Mouse (Mus musculus) hindbrain, embryonic 13.5 days (tissue): ENCODE data around the gene Abcg4. TPM values are rescaled to one million over a fixed set of nuclear protein-coding genes. Genes with fewer than 3 reads are reported as not detected.
A peak's percentile ranks its signal among the peaks of the same experiment; 100 is the strongest.

Experiments
- ATAC-seq: fragments of 200-750 bp; cut with Nextera tagmentation; 2 replicates; pipeline ENCODE4 v1.8.0; 2017; ENCODE audit warnings: moderate TSS enrichment; ENCODE audit not compliant: low FRiP score
- H3K27ac ChIP-seq: fragments of 300-500 bp; sonication (generic); 2 replicates; pipeline ENCODE4 v1.5.1; 2015; ENCODE audit warnings: inconsistent platforms, mild to moderate bottlenecking, moderate library complexity
- H3K27me3 ChIP-seq: fragments of 300-500 bp; sonication (generic); 2 replicates; pipeline ENCODE4 v1.6.1; 2015; ENCODE audit warnings: mild to moderate bottlenecking, inconsistent platforms
- H3K36me3 ChIP-seq: fragments of 300-500 bp; sonication (generic); 2 replicates; pipeline ENCODE4 v1.6.1; 2015; ENCODE audit warnings: mild to moderate bottlenecking, inconsistent platforms
- H3K4me1 ChIP-seq: fragments of 300-500 bp; sonication (generic); replicated peaks from 2 replicates; pipeline ENCODE4 v1.6.1; 2015; ENCODE audit warnings: inconsistent platforms
- H3K4me2 ChIP-seq: fragments of 300-500 bp; sonication (generic); 2 replicates; pipeline ENCODE4 v1.6.1; 2015; ENCODE audit warnings: inconsistent platforms, mild to moderate bottlenecking, moderate library complexity
- H3K4me3 ChIP-seq: fragments of 300-500 bp; sonication (generic); 2 replicates; pipeline ENCODE4 v1.5.1; 2015; ENCODE audit warnings: mild to moderate bottlenecking, inconsistent platforms
- H3K9ac ChIP-seq: fragments of 300-500 bp; sonication (generic); 2 replicates; pipeline ENCODE4 v1.6.1; 2015; ENCODE audit warnings: mild to moderate bottlenecking, inconsistent platforms
- H3K9me3 ChIP-seq: fragments of 300-500 bp; sonication (generic); 2 replicates; pipeline ENCODE4 v1.6.1; 2016; ENCODE audit warnings: inconsistent platforms
- WGBS: fragments of 180-500 bp; shearing (Covaris S2); methylation state at CpG from one replicate; pipeline ENCODE4 v1.1.7; 2015; 5-methylcytosine and 5-hydroxymethylcytosine counted together
- polyA plus RNA-seq: library from polyadenylated mRNA; unstranded; fragments of >200 nt; fragmentation: Nextera tagmentation; extraction: Ambion mirVana; gene quantifications from 2 replicates; pipeline ENCODE4 v1.2.1, GENCODE M21; 2015

The Abcg4 gene
- polyA plus RNA-seq, 1 experiment from 2014 or later, result 18.0 TPM

DNA sequence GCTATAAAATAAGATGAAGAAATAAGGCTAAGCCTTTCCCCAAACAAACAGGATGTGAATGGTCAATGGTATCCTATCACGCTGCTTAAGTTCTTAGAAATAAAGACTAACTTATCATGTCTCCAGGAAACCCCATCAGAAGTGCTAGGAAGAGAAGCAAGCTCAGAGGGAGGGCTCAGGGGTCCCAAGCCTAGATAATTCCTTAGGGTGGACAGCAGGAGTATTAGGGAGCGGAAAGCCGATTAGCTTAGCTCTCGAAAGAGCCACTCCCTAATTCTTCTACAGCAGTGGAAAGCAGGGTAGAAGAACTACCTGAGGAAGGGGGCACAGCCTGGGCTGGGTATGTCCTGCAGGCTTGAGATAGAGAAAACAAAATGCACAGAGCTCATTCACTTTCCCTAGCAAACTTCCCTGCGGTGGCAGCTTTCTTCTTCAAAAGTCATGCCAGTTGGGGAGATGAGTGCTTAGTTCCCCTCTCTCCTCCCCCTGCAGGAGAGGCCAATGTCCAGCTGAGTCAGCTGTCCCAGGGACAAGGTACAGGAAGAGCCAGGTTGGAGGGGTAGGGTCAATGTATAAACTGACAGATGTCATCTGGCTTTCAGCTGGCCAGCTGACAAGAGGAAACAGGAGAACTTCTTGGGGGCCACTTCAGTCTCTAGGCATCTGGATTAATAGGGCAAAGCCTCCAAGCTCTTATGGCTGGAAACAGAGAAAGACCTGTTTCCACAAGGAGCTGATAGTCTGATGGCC, 29.8 kb upstream of the Abcg4 start:
- peak overlapping the region; percentile 98 for H3K9ac ChIP-seq
- no peak for ATAC-seq
- peaks cover 47% of the 10 kb centered on the region for H3K4me1 ChIP-seq
- H3K9me3 ChIP-seq, result no peaks in the 10 kb centered on the region
- no peaks in the 10 kb centered on the region for H3K27me3 ChIP-seq
- WGBS, result 74% methylated on average over 5 of the region's 5 CpGs
- peak overlapping the region; percentile 97 for H3K4me3 ChIP-seq
- no peak overlapping the region for H3K27ac ChIP-seq
- H3K36me3 ChIP-seq, result peaks cover 42% of the 10 kb centered on the region
- peak overlapping the region; percentile 94 for H3K4me2 ChIP-seq

DNA sequence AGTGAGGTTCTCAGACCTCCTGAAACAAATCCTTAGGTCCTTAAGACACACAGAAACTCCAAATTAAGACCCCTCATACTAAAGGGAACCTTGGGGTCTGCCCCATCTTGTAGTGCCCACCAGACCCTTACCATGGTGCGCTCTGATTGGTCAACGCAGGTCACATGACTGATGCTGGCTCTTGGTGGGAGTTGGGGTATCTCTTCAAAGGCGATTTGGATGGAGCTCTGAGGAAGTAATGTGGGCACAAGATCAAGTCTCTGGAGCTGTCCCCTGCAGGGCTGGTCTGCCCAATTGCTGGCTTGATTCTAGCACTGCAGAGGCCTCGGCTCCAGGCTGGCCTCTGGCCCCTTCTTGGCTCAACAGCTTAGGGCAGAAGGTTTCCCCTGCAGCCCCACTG, 29.0 kb upstream of the Abcg4 start:
- Histone ChIP-seq H3K9me3 (no peaks in the 10 kb centered on the region), H3K4me1 (peaks cover 47% of the 10 kb centered on the region), H3K27ac (no peak overlapping the region), H3K36me3 (peaks cover 50% of the 10 kb centered on the region), H3K4me2 (peak overlapping the region; percentile 94), H3K9ac (peak overlapping the region; percentile 98; the same call in 1 of the 2 replicates), H3K27me3 (no peaks in the 10 kb centered on the region), H3K4me3 (no peak overlapping the region)
- WGBS, result 73% methylated on average over 4 of the region's 4 CpGs
- ATAC-seq, result no peak

DNA sequence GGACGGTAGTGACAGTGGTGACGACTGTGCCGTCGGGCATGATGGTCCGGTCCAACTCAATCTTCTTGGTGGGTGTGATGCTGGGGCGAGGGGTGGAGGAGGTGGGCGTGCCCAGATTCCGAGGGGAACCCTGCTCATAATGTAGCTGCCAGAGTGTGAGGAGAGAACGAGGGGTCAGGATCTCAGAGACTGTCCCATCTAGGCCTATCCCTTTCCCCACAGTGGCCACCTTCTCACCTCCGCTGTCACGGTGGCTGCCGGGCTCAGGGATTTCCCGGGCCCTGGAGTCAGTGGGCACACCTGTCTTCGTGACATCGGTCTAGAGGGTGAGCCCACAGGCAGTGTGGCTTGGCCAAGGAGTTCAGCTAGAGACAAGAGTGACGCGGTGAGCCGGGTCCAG, 26.5 kb upstream of the Abcg4 start:
- no peak overlapping the region for H3K27ac ChIP-seq
- no peak for ATAC-seq
- no peaks in the 10 kb centered on the region for H3K27me3 ChIP-seq
- H3K9ac ChIP-seq, result 0 out of 2 replicates have a peak overlapping the region, but pooled peaks have one; percentile 19
- no peaks in the 10 kb centered on the region for H3K9me3 ChIP-seq
- peaks cover 48% of the 10 kb centered on the region for H3K4me1 ChIP-seq
- H3K4me3 ChIP-seq, result no peak overlapping the region
- WGBS, result 95% methylated on average over 18 of the region's 18 CpGs
- H3K4me2 ChIP-seq, result no peak overlapping the region
- peaks cover 65% of the 10 kb centered on the region for H3K36me3 ChIP-seq

DNA sequence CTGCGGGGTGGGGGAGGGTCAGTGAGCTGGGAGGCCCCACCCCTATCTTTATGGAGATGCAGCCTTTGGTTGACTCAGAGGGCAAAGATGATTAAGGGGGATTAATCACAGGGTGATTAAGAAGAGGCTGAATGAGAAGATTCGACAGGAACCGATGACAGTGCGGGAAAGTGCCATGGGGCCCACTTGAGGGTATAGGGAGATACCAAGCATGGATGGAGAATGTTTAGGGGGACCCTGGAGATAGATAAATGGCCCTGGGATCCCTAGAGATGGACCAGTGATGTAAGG, 25.8 kb upstream of the Abcg4 start:
- Histone ChIP-seq H3K9me3 (no peaks in the 10 kb centered on the region), H3K27me3 (no peaks in the 10 kb centered on the region), H3K4me1 (peaks cover 46% of the 10 kb centered on the region), H3K36me3 (peaks cover 65% of the 10 kb centered on the region), H3K4me2 (no peak overlapping the region), H3K27ac (no peak overlapping the region), H3K9ac (no peak overlapping the region; the same call in 1 of the 2 replicates), H3K4me3 (no peak overlapping the region)
- no peak for ATAC-seq
- 73% methylated on average over 4 of the region's 4 CpGs for WGBS

DNA sequence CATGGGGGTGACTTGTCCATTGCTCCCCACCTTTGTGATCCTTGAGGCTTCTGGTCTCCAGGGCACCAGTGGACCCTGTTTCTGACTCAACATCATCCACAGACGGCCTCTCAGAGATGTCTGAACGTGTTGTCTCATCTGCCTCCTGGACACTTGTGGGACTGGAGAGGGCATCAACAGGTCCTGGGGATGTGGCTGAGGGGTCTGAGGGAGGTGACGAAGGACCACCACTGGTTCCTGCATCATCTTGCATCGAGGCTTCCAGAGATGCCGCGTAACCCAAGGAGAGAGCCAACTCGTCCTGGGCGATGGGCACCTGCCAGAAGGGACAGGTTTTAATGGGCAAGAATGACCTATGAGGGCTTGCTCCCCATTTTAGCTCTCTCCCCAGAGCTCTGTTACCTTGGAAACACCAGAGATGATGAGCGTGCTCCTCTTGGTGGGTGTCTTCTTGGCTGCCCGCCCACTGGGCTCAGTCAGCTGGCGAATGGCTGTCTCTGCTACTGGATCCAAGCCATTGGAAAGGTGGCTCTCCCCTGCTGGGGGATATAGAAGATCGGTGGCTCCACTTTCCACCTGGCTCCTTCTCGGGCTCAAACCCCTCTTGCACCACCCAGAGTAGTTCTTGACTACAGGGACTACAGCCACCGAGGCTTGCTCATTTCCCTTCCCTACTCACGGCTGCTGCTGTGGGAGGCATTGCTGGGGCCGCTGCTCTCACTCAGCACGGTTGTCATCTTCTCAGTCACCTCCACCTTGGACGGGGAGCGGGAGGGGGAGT, 25.3 kb upstream of the Abcg4 start:
- no peak overlapping the region for H3K4me2 ChIP-seq
- H3K4me1 ChIP-seq, result peaks cover 41% of the 10 kb centered on the region
- no peak overlapping the region; the same call in 1 of the 2 replicates for H3K9ac ChIP-seq
- 72% methylated on average over 19 of the region's 19 CpGs for WGBS
- peaks cover 65% of the 10 kb centered on the region for H3K36me3 ChIP-seq
- H3K9me3 ChIP-seq, result no peaks in the 10 kb centered on the region
- no peak for ATAC-seq
- no peak overlapping the region for H3K4me3 ChIP-seq
- no peaks in the 10 kb centered on the region for H3K27me3 ChIP-seq
- no peak overlapping the region for H3K27ac ChIP-seq

DNA sequence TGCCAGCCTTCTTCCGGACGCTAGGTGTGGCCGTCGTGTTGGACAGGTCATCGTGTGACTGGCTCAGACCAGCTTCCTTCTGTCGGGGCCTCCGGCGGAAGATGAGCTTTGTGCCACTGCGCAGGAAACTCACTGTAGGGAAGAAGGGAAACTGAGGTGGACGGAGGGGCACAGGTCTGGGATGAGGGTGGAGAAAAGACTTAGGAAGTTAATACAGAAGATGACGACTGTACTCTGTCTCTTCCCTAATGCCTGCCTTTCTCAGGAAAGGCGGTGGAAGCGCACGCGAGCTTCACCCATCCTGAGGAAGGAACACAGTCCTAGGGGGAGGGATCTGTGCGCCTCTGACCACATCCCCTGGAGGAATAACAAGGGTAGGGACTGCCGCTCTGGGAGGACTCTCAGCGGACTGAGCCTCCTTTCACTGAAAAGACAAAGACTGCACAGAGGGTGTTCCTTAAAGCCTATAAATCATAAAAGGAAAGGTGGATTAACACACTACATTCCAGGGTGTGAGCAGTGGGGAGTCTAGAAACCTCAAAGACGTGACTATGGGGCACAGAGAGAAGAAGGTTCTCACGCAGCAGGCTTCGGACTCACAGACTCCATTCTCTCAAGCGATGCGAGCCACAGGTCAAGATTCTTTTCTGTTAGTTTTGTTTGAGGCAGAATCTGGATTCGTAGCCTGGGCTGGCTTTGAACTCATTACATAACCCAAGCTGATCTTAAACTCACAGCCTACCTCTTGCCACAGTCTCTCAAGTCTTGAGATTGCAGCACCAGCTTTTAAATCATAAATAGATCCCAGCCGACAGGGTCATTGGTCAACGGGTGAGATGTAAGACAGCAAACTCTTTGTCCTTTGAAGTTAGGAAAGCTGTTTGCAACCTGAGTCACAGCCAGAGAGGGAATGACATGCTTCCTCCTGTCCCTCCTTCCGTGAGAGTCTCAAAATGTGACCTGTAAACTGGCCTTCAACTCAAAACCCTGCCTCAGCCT, 23.0 kb upstream of the Abcg4 start:
- 0 out of 2 replicates have a peak overlapping the region, but pooled peaks have one; percentile 6 for H3K27ac ChIP-seq

DNA sequence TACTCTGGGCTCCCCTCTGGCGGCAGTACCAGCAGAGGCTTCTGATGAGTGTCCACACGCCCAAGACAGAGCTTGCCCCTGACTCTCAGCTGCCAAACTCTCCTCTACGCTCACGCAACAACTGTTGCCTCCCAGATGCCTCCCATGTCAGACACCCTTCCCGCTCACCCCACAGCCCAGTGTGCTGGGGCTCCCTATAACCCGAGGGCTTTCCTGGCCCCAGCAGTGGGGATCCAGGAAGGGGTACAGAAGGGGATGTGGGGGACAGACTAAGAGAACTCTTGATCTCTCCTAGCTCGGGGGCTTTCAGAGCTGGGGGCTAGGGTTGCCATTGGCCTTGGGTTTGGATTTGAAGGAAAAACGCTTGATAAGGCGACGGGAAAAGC, 22.3 kb upstream of the Abcg4 start:
- Histone ChIP-seq H3K9me3 (no peaks in the 10 kb centered on the region), H3K27ac (no peak overlapping the region), H3K9ac (0 out of 2 replicates have a peak overlapping the region, but pooled peaks have one; percentile 49), H3K4me3 (no peak overlapping the region), H3K27me3 (no peaks in the 10 kb centered on the region), H3K4me2 (no peak overlapping the region), H3K36me3 (peaks cover 48% of the 10 kb centered on the region), H3K4me1 (peaks cover 19% of the 10 kb centered on the region; the same call in 1 of the 2 replicates)
- WGBS, result 27% methylated on average over 10 of the region's 10 CpGs
- ATAC-seq, result no peak

More for the DNA sequence above, 23.0 kb upstream of the Abcg4 start:
- Histone ChIP-seq H3K36me3 (peaks cover 55% of the 10 kb centered on the region), H3K27me3 (no peaks in the 10 kb centered on the region), H3K4me3 (no peak overlapping the region), H3K9ac (peak overlapping the region; percentile 49; the same call in 1 of the 2 replicates), H3K4me1 (peaks cover 19% of the 10 kb centered on the region; the same call in 1 of the 2 replicates), H3K9me3 (no peaks in the 10 kb centered on the region), H3K4me2 (no peak overlapping the region)
- ATAC-seq, result 0 out of 2 replicates have a peak, but pooled peaks have one; percentile 12
- 8% methylated on average over 27 of the region's 27 CpGs for WGBS

DNA sequence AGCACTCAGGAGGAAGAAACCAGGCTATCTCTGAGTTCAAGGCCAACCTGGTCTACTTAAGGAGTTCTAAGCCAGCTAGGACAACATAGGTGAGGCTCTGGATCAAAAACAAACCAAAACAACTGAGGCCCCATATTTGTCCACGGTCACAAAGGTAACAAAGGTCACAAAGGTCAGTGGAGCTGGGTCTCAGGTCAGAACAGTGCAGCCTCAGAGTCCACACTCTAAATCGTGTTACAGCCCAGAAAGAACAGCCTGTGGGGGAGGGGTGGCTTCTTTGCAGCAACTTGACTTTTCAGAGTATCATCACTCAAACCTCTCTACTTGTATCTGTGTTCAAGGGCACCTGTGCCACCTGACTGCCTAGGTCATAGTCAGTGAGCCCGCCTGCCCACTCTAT, 21.3 kb upstream of the Abcg4 start:
- H3K27me3 ChIP-seq, result no peaks in the 10 kb centered on the region
- peaks cover 38% of the 10 kb centered on the region for H3K36me3 ChIP-seq
- H3K4me2 ChIP-seq, result no peak overlapping the region
- 70% methylated on average over 3 of the region's 3 CpGs for WGBS
- no peak overlapping the region for H3K27ac ChIP-seq
- peaks cover 22% of the 10 kb centered on the region for H3K4me1 ChIP-seq
- H3K4me3 ChIP-seq, result no peak overlapping the region
- ATAC-seq, result no peak
- H3K9me3 ChIP-seq, result no peaks in the 10 kb centered on the region
- no peak overlapping the region for H3K9ac ChIP-seq

DNA sequence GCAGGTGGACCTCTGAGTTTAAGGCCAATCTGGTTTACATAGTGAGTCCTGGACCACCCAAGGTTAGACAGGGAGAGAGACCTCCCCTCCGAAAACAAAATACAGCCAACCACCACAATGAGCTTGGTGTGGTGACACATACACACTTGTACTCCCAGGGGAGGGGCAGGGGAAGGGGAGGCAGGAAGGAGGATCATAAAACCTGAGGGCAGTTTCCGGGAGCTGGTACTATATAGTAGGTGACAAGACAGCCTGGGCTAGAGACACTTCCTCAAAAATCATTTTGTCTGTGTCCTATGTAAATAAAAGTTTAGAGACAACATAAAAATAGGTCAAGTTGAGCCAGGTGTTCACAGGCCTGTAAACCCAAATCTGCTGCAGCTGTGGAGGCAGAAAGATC, 18.8 kb upstream of the Abcg4 start:
- Histone ChIP-seq H3K4me1 (peaks cover 31% of the 10 kb centered on the region), H3K4me3 (no peak overlapping the region), H3K36me3 (peaks cover 17% of the 10 kb centered on the region), H3K27me3 (no peaks in the 10 kb centered on the region), H3K27ac (no peak overlapping the region), H3K9ac (no peak overlapping the region), H3K9me3 (no peaks in the 10 kb centered on the region), H3K4me2 (no peak overlapping the region)
- 94% methylated on average over 2 of the region's 2 CpGs for WGBS
- ATAC-seq, result no peak

DNA sequence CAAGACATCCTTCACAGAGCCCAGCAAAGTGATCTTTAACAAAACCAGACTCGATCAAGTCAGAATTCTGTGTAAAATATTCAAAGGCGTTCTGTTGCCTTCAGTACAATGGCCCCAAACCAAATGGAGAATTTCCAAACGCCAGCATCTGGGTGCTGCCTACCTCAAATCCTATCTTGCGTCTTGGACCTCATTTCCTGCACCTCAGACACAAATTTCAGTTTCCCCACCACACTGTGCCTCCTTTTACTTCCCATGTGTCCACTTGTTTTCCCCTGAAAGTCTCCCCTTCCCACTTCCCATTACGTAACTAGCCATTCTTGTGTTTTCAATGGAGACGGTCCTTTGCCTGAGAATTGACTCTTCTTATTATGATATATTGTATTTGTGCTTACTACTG, 18.1 kb upstream of the Abcg4 start:
- ATAC-seq, result no peak
- H3K4me2 ChIP-seq, result no peak overlapping the region
- H3K36me3 ChIP-seq, result peaks cover 20% of the 10 kb centered on the region
- peaks cover 28% of the 10 kb centered on the region for H3K4me1 ChIP-seq
- no peak overlapping the region for H3K9ac ChIP-seq
- WGBS, result 90% methylated on average over 6 of the region's 6 CpGs
- no peaks in the 10 kb centered on the region for H3K27me3 ChIP-seq
- H3K9me3 ChIP-seq, result no peaks in the 10 kb centered on the region
- H3K4me3 ChIP-seq, result no peak overlapping the region
- no peak overlapping the region for H3K27ac ChIP-seq

DNA sequence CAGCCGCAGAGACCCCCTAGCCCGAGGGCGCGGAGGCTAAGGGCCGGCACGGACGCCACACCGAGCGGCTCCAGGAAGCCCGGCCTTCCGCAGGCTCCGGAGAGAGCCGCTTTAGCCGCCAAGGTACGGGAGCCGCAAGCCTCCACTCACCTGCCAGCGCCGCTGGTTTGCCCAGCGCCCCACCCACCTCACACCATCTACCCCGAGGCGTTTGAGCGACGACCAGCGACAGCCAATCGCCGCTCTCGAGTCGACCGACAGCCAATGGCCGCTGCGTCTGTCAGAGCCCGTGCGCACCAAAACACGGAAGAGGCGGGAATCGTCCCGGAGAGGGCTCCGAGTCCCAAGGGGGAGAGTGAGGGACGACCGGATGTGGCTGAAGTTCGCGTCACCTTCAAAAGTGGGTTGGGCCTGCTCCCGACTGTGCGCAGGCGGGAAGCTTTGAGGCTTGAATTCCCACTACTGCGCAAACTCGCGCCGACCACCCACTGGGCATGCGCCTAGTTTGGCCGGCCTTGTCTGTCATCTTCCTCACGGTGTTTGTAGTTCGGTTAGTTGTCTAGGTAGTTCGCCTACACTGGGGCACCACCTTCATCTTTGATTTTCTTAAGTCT, 17.2 kb upstream of the Abcg4 start, which contains the start of gene Hinfp:
TSS of gene Hinfp (minus strand) at position 206 of the 614 bp plus-strand sequence.
- under 1% methylated on average over 54 of the region's 54 CpGs for WGBS
- Histone ChIP-seq H3K4me2 (peak within 1 kb of the TSS; percentile 81), H3K4me3 (peak within 1 kb of the TSS; percentile 98), H3K27me3 (no peaks in the 10 kb centered on the region), H3K4me1 (peaks cover 21% of the 10 kb centered on the region), H3K36me3 (peaks cover 20% of the 10 kb centered on the region), H3K9me3 (no peaks in the 10 kb centered on the region), H3K27ac (peak within 1 kb of the TSS; percentile 88), H3K9ac (peak within 1 kb of the TSS; percentile 98)
- peak; percentile 99 for ATAC-seq
